Mouse (Mus musculus) olfactory bulb, adult 2 months (tissue): ENCODE measurements around the gene Gadd45b. TPM values are rescaled to one million over a fixed set of nuclear protein-coding genes. Genes with fewer than 3 reads are reported as not detected.

Experiments used
- H3K27ac ChIP-seq: fragments of 200-500 bp; 2 replicates; pipeline ENCODE4 v1.5.1; 2012; ENCODE audit warnings: low read depth, low read length; ENCODE audit not compliant: insufficient read depth
- H3K4me1 ChIP-seq: fragments of 200-500 bp; 2 replicates; pipeline ENCODE4 v1.6.1; 2012; ENCODE audit warnings: low read length; ENCODE audit not compliant: control insufficient read depth, insufficient read depth
- H3K4me3 ChIP-seq: fragments of 200-500 bp; 2 replicates; pipeline ENCODE4 v1.5.1; 2012; ENCODE audit warnings: mild to moderate bottlenecking, low read depth, low read length, moderate library complexity; ENCODE audit not compliant: insufficient read depth
- CTCF ChIP-seq: fragments of 200-500 bp; IDR thresholded peaks from 2 replicates; pipeline ENCODE4 v1.5.1; 2012; ENCODE audit warnings: low read depth, mild to moderate bottlenecking, low read length, moderate library complexity; ENCODE audit not compliant: insufficient read depth
- POLR2A ChIP-seq: fragments of 200-500 bp; IDR thresholded peaks from 2 replicates; pipeline ENCODE4 v1.6.1; 2012; ENCODE audit warnings: mild to moderate bottlenecking, low read depth, low read length, moderate library complexity; ENCODE audit not compliant: insufficient read depth
- WGBS: fragments of 180-500 bp; shearing (Covaris S2); methylation state at CpG from one replicate; pipeline ENCODE4 v1.1.7; 2018; 5-methylcytosine and 5-hydroxymethylcytosine counted together
- polyA plus RNA-seq: library from polyadenylated mRNA; stranded (reverse); fragments of >200 nt; gene quantifications from 2 replicates; pipeline ENCODE4 v1.2.4, GENCODE M21; 2012; ENCODE audit warnings: low replicate concordance; ENCODE audit not compliant: missing spikeins, insufficient read depth, insufficient read length

Gadd45b gene
- polyA plus RNA-seq, 1 experiment = not detected

DNA sequence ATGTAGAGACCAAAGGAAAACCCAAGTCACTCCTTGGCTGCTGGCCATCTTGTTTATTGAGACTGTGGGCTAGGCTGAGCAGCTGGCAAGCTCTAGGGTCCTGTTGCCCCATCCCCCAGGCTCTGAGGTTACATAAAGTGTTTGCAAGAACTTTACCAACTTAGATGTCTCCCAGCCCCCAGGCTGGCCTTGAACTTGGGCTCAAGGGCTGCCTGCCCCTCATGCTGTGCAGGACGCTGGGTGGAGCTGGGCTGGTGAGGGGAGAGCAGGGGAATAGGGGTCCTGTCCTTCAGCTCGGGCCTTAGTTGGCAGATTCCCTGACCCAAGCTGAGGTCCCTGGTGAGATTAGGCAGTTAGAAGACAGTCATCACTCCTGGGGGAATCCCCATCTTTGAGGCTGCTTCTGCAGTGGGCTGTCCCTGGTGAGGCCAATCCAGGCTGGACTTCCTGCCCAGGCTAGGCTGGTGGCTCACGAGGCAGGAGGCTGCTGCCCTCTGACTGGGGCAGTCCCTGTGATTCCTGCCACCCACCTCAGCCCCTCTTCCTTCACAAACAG is 37.3 kb downstream of the Gadd45b start:
- Histone ChIP-seq H3K4me1 (peaks cover 15% of the 10 kb centered on the region), H3K27ac (no peak overlapping the region), H3K4me3 (no peak overlapping the region)
- TF ChIP-seq CTCF (no peak), POLR2A (no peak)
- WGBS = 46% methylated on average over 3 of the region's 3 CpGs

DNA sequence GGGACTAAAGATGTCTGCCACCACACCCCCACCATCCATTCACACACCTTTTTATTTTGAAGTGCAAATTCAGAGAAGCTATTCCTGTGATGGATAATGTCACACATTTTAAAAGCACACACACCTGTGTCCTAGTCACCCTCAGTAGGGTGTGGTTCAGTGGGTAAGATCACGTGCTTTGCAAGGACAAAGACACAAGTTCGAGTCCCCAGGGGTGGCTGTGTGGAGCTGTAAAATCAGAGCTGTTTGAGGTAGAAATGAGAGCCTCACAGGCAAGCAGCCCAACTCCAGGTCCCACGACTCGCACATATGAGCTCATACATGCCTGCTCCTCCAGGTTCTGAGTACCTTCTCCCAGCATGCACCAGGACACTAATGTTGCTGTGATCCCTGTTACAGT is 38.2 kb downstream of the Gadd45b start:
- Histone ChIP-seq H3K4me3 (no peak overlapping the region), H3K27ac (no peak overlapping the region), H3K4me1 (peaks cover 20% of the 10 kb centered on the region)
- WGBS = 90% methylated on average over 4 of the region's 4 CpGs
- no peak for TF ChIP-seq CTCF
- TF ChIP-seq POLR2A = no peak

DNA sequence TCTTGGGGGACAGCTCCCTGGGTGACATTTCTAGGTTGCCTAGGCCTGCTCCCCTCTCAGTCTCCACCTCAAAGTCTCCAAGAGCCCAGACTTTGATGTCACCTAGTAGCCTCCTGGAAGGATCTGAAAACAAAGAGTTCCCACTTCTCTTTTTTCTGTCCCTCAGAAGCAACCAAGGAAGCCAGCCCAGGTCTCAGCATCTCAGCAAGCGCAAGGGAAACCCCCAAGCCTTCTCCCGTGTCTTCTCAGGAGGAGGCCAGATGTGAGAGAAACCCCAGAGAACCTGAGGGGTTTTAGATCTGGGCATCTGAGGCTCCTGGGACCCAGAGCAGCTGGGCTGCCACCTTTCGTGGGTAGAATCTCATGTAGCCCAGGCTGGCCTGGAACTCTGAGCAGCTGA is 39.4 kb downstream of the Gadd45b start:
- no peak overlapping the region for H3K4me3 ChIP-seq
- TF ChIP-seq POLR2A = no peak
- no peak for TF ChIP-seq CTCF
- WGBS = 92% methylated on average over 3 of the region's 3 CpGs
- peaks cover 13% of the 10 kb centered on the region for H3K4me1 ChIP-seq
- no peak overlapping the region for H3K27ac ChIP-seq

DNA sequence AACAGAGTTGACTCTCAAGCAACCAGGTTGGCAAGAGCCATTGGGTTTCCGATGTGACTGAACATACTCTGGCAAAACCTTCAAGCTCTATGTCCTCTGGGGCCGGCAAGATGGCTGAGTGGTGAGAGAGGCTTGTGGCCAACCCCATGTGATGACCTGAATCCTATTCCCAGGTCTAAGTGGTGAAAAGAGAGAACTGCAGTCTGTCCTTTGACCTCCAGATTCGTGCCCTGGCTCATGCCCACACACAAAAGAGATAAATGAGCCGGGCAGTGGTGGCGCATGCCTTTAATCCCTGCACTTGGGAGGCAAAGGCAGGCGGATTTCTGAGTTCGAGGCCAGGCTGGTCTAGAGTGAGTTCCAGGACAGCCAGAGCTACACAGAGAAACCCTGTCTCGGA is 40.3 kb downstream of the Gadd45b start:
- no peak overlapping the region for H3K4me3 ChIP-seq
- peaks cover 13% of the 10 kb centered on the region for H3K4me1 ChIP-seq
- no peak for TF ChIP-seq POLR2A
- no peak for TF ChIP-seq CTCF
- WGBS = 86% methylated on average over 8 of the region's 8 CpGs
- no peak overlapping the region for H3K27ac ChIP-seq

DNA sequence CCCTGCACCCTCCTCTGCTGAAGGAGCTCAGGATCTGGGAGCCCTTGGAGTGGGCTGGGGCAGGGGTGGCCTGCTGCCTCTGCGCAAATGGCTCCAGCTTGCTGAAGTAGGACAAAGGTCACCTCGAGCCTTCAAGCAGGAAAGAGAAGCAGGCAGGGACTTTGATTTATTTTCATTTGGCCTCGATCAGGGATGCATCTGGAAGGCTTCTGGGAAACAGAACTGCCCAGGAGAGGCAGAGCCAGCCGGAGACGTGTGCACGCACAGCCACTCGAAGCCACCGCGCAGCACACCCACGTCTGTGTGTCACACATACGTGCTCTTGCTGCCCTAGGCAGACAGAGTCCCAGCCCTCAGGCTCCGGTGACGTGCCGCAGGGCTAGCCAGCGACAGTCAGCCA is 41.7 kb downstream of the Gadd45b start:
- H3K27ac ChIP-seq = no peak overlapping the region
- H3K4me1 ChIP-seq = peaks cover 13% of the 10 kb centered on the region
- H3K4me3 ChIP-seq = no peak overlapping the region
- 87% methylated on average over 15 of the region's 15 CpGs for WGBS
- TF ChIP-seq CTCF (no peak), POLR2A (no peak)

DNA sequence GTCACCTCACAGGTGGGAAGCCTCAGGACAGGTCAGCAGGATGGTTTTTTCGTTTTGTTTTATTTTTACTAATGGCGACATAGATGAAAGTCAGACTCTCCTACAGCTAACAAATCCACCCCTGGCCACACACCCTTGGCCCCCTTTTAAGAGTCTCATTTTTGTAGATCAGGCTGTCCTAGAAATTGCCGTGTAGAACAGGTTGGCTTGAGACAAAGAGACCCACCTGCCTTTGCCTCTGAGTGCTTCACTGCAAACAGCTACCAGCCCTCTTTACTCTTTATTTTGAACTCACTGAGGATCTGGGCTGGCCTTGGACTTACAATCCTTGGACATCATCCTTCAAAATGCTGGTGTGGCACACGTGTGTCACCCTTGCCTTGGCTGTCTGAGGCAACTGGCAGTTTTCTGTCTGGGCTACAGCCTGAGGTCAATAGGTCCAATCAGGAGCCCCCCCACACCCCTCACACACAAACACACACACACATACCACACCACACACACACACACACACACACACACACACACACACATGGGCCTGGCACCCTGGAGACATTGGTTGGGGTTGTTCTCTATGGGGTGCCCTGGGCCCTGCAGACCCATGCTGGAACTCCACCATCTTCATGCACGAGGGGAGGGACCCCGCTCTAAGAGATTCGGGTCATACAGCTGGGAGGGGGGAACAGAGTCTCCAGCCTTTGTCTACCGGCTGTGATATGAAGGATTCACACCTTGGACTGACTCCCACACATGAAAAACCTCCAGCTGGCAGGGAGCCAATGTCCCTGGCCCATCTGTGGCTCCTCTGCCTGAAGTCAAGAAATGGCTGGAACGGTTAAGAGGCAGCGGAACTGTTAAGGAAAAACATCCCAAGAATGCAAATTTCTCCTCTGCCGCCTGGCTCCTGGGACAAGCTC is 42.5 kb downstream of the Gadd45b start:
- Histone ChIP-seq H3K27ac (no peak overlapping the region), H3K4me3 (no peak overlapping the region), H3K4me1 (peaks cover 9% of the 10 kb centered on the region)
- WGBS = 54% methylated on average over 11 of the region's 11 CpGs
- TF ChIP-seq CTCF (no peak), POLR2A (no peak)

DNA sequence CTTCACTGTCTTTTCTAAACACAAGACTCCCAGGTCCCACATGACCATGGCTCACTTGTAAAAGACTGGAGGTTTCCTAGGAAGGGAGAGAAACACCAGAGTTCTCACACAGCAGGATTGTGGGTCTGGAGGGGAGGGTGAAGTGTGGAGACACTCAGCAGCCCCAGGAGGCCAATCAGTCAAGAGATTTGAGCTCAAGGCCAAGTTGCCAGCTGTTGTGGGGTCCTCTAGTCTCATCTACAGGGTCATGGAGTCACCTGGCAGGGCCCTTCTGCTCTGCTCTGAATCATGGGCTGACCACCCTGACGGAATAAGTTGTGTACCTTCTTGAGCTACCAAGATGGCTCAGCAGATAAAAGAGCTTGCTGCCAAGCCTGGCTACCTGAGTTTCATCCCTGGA is 43.8 kb downstream of the Gadd45b start:
- WGBS = 89% methylated on average over 1 of the region's 1 CpGs
- TF ChIP-seq POLR2A (no peak), CTCF (no peak)
- Histone ChIP-seq H3K4me1 (peaks cover 7% of the 10 kb centered on the region), H3K4me3 (no peak overlapping the region), H3K27ac (no peak overlapping the region)

DNA sequence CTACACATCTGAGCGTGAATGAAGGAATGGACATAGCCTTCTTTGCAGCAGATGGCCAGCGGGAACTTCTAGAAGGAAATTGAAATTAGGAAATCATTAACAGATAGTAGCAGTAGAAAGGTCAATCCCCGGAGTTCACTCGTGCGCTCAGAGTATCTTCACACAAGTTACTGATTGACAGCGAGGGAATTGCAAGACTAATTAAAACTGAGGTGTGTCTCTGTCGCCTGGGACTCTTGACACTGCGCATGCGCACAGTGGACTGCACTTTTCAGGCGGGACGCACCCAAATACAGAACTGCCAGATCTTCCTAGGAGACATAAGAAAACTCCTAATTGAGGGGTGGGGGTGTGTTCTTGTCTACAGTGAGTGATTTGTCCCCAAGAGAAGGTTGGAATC is 45.6 kb downstream of the Gadd45b start:
- Histone ChIP-seq H3K27ac (no peak overlapping the region), H3K4me3 (no peak overlapping the region), H3K4me1 (peaks cover 7% of the 10 kb centered on the region)
- TF ChIP-seq CTCF (no peak), POLR2A (no peak)
- 93% methylated on average over 11 of the region's 11 CpGs for WGBS

DNA sequence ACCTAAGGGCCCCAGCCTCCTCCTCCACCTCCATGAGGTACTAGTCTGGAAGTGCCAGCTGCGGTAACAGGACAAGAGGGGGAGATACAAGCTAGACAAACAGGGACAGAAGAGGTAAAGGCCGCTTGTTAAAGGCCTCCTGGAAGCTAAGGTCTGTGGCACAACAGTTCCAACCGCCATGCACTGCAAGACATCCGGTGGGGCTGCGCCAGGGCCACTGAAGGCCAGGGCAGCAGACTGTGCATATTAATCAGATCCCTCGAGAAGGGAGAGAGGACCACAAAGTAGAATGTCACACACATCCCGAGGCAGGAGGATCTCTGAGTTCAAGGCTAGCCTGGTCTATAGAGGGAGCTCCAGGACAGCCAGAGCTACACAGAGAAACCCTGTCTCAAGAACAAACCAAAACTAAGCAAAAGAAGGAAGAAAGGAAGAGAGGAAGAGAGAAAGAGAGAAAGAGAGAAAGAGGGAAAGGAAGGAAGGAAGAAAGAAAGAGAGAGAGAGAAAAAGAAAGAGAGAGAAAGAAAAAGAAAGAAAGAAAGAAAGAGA is 51.8 kb downstream of the Gadd45b start:
- H3K4me3 ChIP-seq = no peak overlapping the region
- 62% methylated on average over 7 of the region's 7 CpGs for WGBS
- H3K4me1 ChIP-seq = peaks cover 9% of the 10 kb centered on the region
- no peak overlapping the region for H3K27ac ChIP-seq
- TF ChIP-seq CTCF (no peak), POLR2A (no peak)

Other genes starting within 250 kb of the Gadd45b start
- gene Mob3a, start 228.1 kb upstream of the Gadd45b start, polyA plus RNA-seq = not detected in 2 replicates
- not detected in 2 replicates for gene Izumo4, start 227.9 kb upstream of the Gadd45b start, polyA plus RNA-seq
- gene Ap3d1, start 187.8 kb upstream of the Gadd45b start, polyA plus RNA-seq = 105 TPM in 1 of 2 replicates, not detected in the other
- gene Dot1l, start 174.9 kb upstream of the Gadd45b start, polyA plus RNA-seq = 106 and 235 TPM in 2 replicates
- not detected in 2 replicates for gene Sf3a2, start 131.9 kb upstream of the Gadd45b start, polyA plus RNA-seq
- gene Plekhj1, start 131.4 kb upstream of the Gadd45b start, polyA plus RNA-seq = not detected in 2 replicates
- gene Amh, start 124.8 kb upstream of the Gadd45b start, polyA plus RNA-seq = not detected in 2 replicates
- not detected in 2 replicates for gene Jsrp1, start 116.6 kb upstream of the Gadd45b start, polyA plus RNA-seq
- 801 TPM in 1 of 2 replicates, not detected in the other for gene Oaz1, start 103.4 kb upstream of the Gadd45b start, polyA plus RNA-seq
- not detected in 2 replicates for gene Lingo3, start 86.0 kb upstream of the Gadd45b start, polyA plus RNA-seq
- not detected in 2 replicates for gene Lsm7, start 74.9 kb upstream of the Gadd45b start, polyA plus RNA-seq
- gene Sppl2b, start 74.8 kb upstream of the Gadd45b start, polyA plus RNA-seq = not detected in 2 replicates
- not detected in 2 replicates for gene Tmprss9, start 58.2 kb upstream of the Gadd45b start, polyA plus RNA-seq
- not detected in 2 replicates for gene Timm13, start 29.1 kb upstream of the Gadd45b start, polyA plus RNA-seq
- not detected in 2 replicates for gene Lmnb2, start 11.8 kb upstream of the Gadd45b start, polyA plus RNA-seq
- not detected in 2 replicates for gene Gng7, start 84.9 kb downstream of the Gadd45b start, polyA plus RNA-seq
- gene Diras1, start 95.6 kb downstream of the Gadd45b start, polyA plus RNA-seq = not detected in 2 replicates
- not detected in 2 replicates for gene Slc39a3, start 107.4 kb downstream of the Gadd45b start, polyA plus RNA-seq
- not detected in 2 replicates for gene Sgta, start 130.1 kb downstream of the Gadd45b start, polyA plus RNA-seq
- gene Thop1, start 140.0 kb downstream of the Gadd45b start, polyA plus RNA-seq = not detected in 2 replicates
- gene Creb3l3, start 168.8 kb downstream of the Gadd45b start, polyA plus RNA-seq = not detected in 2 replicates
- not detected in 2 replicates for gene Map2k2, start 175.8 kb downstream of the Gadd45b start, polyA plus RNA-seq
- 77.0 TPM in 1 of 2 replicates, not detected in the other for gene Zbtb7a, start 205.1 kb downstream of the Gadd45b start, polyA plus RNA-seq
- gene Pias4, start 237.8 kb downstream of the Gadd45b start, polyA plus RNA-seq = not detected in 2 replicates
- gene Eef2, start 246.6 kb downstream of the Gadd45b start, polyA plus RNA-seq = 423 and 2,167 TPM in 2 replicates